Mouse (Mus musculus): ENCODE data around the gene A930009A15Rik.

A930009A15Rik gene

GRCm38 (mm10) chr10:115569712-115570491 is at the start of gene A930009A15Rik:
A930009A15Rik (plus strand) TSS chr10:115569986.
- no peak for DNase-seq (ENCODE audit: low spot score)

- DNase-seq (ENCODE audit: low spot score), result no peak
Measured at GRCm38 (mm10) chr10:115520200-115521080, 49.3 kb upstream of the A930009A15Rik start.

GRCm38 (mm10) chr10:115521081-115521451 is 48.7 kb upstream of the A930009A15Rik start:
- no peak for DNase-seq (ENCODE audit: low spot score)

- no peak for DNase-seq (ENCODE audit: low spot score)
Measured at GRCm38 (mm10) chr10:115528892-115529291, 40.9 kb upstream of the A930009A15Rik start.

GRCm38 (mm10) chr10:115529768-115530167 is 40.0 kb upstream of the A930009A15Rik start:
- no peak for DNase-seq (ENCODE audit: low spot score)

- DNase-seq (ENCODE audit: low spot score), result no peak
Measured at GRCm38 (mm10) chr10:115530746-115531145, 39.0 kb upstream of the A930009A15Rik start.

GRCm38 (mm10) chr10:115542917-115543316 is 26.9 kb upstream of the A930009A15Rik start:
- no peak for DNase-seq (ENCODE audit: low spot score)

GRCm38 (mm10) chr10:115550253-115550652 is 19.5 kb upstream of the A930009A15Rik start:
- no peak for DNase-seq (ENCODE audit: low spot score)

- DNase-seq (ENCODE audit: low spot score), result no peak
Measured at GRCm38 (mm10) chr10:115551069-115551468, 18.7 kb upstream of the A930009A15Rik start.

GRCm38 (mm10) chr10:115553352-115554113 is 16.3 kb upstream of the A930009A15Rik start:
- DNase-seq (ENCODE audit: low spot score), result no peak

GRCm38 (mm10) chr10:115555191-115555765 is 14.5 kb upstream of the A930009A15Rik start:
- DNase-seq (ENCODE audit: low spot score), result no peak

- DNase-seq (ENCODE audit: low spot score), result no peak
Measured at GRCm38 (mm10) chr10:115556738-115557242, 13.0 kb upstream of the A930009A15Rik start.

GRCm38 (mm10) chr10:115561136-115561880 is 8.5 kb upstream of the A930009A15Rik start:
- DNase-seq (ENCODE audit: low spot score), result no peak

GRCm38 (mm10) chr10:115562911-115563686 is 6.7 kb upstream of the A930009A15Rik start:
- no peak for DNase-seq (ENCODE audit: low spot score)

GRCm38 (mm10) chr10:115563961-115564360 is 5.8 kb upstream of the A930009A15Rik start:
- DNase-seq (ENCODE audit: low spot score), result no peak

GRCm38 (mm10) chr10:115570577-115570976 is 791 bp downstream of the A930009A15Rik start:
- DNase-seq (ENCODE audit: low spot score), result no peak

GRCm38 (mm10) chr10:115571317-115571716 is 1.5 kb downstream of the A930009A15Rik start:
- DNase-seq (ENCODE audit: low spot score), result no peak

- no peak for DNase-seq (ENCODE audit: low spot score)
Measured at GRCm38 (mm10) chr10:115571734-115572440, 2.1 kb downstream of the A930009A15Rik start.

GRCm38 (mm10) chr10:115579076-115579475 is 9.3 kb downstream of the A930009A15Rik start:
- DNase-seq (ENCODE audit: low spot score), result no peak
